Mouse (Mus musculus) heart, postnatal 25 days (tissue): ENCODE measurements around the gene Col6a5. TPM values are rescaled to one million over a fixed set of nuclear protein-coding genes. Genes with fewer than 3 reads are reported as not detected.
A peak's percentile ranks its signal among the peaks of the same experiment; 100 is the strongest.

Experiments
- DNase-seq: peaks from one replicate; pipeline ENCODE4 v3.0.0; 2022; ENCODE audit warnings: low spot score
- intact Hi-C: fragments of 180-260 bp; cut with DNase I; formaldehyde crosslinking; loops from one replicate; pipeline ENCODE4 v1.15.1; 2025
- total RNA-seq, 2 experiments: library from RNA; stranded (reverse); gene quantifications; 2 replicates each; pipeline ENCODE4 v1.2.3; 2021

Col6a5 gene
- under 1 TPM; 0.16 to 0.28 TPM for total RNA-seq

DNA sequence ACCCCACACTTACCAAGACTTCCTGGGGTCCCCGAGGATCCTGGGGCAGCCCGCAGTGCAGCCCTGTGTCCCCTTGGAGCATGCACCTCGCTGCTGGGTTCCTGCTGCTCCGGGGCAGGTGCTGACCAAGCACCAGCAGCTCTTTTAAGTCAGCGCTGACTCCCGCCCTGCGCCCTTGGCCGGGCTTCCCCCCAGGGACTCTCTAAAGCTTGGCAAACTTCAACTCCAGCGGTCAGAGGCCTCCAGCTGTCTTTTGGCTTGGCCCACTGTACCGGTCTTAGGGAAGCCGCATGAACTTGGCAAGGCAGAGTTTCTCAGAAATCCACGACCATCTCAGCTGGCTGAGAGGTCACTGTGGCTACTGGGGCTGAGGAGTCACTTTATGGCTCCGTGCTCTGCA is at the start of gene Col6a5:
Gene Col6a5, minus strand, starts transcription at position 111 of the 400 bp plus-strand sequence.
- DNase-seq = peak; percentile 40
- intact Hi-C loops = no loop called here

DNA sequence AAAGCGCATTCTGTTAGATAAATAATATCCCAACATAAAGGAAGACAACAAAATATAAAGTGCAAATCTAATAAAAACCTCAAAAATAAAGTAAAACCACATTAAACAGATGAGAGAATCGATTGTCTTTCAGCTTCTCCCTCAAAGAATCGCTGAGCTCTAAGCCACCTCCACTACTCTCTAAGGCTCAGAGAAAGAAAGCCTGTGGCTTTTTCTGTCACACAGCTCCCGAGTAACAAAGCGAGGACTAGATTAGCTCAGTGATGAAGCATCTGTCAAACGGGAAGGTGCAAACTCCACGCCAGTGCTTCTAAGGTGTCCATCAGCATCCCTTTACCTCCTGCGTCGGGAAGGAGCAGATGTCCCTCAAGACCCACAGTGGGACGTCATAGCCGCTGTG is 37.5 kb upstream of the Col6a5 start:
- intact Hi-C loops = no loop called here

DNA sequence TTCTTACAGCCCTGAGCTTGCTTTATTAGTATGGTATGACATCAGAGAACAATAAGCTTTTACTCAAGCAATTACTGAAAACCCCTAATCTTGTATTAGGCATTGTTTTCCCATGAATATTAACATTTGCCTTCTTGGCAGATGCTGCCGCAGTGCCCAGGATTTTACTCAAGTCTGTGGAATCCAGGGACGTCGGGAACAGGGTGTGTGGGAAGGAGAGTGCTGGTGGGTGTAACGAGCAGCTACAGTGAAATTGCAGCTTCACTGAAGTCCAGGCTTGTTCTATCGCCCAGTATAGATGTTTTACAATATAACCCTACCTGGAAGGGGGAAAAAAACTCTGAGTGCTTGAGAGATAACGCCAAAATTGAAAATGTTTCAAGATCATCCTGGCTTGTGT is 32.0 kb upstream of the Col6a5 start:
- DNase-seq = no peak
- intact Hi-C loops = no loop called here

More for the DNA sequence above, 37.5 kb upstream of the Col6a5 start:
- DNase-seq = no peak

DNA sequence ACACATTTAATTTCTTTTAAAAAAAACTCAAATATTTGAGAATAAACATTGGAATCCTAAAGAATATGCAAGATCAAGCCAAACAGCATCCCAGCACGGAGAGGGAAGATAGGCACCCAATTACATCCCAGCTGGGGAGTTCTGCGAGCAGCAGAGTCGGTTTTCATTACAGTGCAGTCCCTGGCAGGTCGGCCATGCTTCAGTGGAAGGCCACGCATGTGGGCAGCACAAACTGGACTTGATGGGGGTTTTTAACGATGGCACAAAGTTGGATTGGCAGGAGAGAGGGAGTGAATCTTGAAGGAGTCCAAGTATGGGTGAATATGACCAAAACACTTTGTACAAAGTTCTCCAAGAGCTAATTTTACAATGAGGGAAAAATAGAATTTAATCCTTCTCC is 29.7 kb upstream of the Col6a5 start:
- DNase-seq = no peak
- intact Hi-C loops = no loop called here

DNA sequence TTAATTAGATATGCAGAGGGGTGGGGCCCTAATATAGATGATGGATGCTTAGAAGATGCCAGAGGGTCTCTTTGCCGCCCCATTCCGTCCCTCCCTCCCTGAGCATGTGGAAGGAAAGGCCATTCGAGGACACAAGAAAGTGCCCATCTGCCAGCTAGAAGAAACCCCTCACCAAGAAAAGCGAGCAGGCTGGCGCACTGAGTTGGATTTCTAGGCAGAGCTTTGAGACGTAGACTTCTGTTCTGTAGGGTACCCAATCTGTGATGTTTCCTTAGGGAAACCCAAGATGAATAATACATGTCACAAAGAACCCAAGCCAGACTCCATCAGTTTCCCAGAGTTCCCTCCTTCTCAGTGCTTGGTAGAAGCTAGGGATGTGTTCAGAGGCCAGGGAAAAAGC is 29.0 kb upstream of the Col6a5 start:
- intact Hi-C loops = loop anchor here (5.0 kb wide), 1 partner anchor 297 kb away; no protein-coding TSS in a partner anchor
- DNase-seq = no peak

DNA sequence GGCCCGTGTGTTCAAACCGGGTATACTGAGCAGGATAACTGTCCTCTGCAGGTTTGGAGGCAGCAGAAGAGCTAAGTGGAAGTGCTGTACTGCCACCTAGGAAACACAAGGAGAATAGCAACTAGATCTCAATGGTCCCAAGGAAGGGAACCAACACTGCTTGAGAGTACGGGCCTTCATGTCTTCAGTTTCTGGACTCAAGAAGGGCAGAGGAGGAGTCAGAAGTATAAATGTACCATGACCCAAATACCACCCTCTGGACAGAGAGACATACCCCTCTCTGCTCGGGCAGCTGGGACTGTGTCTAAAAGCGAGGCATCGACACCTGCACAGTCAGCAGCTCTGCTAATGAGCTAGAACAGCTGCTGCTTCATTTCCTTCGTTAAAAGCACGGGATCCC is 27.7 kb upstream of the Col6a5 start:
- intact Hi-C loops = loop anchor here (5.0 kb wide), 1 partner anchor 296 kb away; no protein-coding TSS in a partner anchor
- DNase-seq = no peak

DNA sequence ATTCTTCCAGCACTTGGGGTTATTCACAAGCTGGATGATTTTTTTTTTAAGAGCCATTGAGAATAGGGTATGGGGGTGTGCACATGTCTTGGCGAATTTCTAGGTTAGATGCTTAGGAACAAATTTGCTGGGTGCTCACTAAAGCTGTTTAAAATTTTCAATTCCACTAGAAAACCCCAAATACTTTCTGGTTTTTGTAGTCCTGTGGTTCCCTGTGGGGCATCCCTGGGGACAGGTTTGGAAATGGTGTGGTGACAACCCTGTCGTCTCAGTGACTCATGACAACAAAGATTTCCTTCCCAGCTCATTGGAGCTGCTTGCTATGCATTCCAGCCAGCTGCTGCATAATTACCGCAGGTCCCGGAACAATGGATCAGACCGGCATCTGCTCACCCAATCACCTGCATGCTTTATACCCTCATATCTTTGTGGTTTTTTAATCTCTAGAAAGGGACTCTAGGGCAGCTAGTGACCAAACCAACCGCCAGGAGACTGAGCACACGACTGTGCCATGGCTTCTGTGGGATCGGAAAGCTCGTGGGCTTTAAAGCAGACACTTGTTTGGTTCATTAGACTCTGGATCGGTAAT is 24.6 kb upstream of the Col6a5 start:
- DNase-seq = no peak
- intact Hi-C loops = loop anchor here (5.0 kb wide), 1 partner anchor 293 kb away; no protein-coding TSS in a partner anchor

DNA sequence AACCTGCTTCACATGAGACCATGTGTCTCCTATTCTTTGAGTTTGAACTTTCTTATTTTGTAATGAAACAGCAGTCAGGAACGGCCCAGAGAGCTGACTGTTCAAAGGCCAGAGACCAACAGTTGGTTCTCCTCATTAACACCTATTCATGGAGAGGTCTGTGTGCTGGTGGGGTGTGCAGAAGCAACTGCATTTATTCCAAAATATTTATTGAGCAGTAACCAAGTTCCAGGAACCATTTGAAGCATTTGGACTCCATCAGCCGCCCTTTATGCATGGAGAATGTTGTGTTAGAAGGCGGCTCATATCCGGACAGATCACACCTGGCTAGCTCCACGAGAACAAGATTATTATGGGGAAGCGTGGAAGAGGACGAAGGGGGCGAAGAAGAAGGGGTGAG is 18.0 kb upstream of the Col6a5 start:
- intact Hi-C loops = no loop called here
- DNase-seq = no peak

DNA sequence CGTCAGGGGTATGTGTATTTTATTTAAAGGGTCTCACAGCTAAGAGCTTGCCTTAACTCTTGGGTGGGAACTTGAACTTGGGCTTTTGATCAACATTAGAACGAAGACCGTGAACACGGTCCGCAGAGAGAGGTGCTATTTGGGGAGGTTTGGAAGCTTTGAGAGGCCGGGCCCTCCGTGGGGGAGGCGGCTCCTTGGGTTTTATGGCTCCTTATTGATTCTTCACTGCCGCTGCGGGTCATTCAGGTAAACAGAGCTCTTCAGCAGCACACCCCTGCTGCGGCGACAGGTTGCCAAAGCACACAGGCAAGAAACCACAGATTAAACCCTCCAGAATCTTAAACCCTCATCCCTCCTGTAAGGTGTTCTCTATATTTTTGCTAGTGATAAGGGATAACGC is 16.4 kb upstream of the Col6a5 start:
- DNase-seq = no peak
- intact Hi-C loops = no loop called here

DNA sequence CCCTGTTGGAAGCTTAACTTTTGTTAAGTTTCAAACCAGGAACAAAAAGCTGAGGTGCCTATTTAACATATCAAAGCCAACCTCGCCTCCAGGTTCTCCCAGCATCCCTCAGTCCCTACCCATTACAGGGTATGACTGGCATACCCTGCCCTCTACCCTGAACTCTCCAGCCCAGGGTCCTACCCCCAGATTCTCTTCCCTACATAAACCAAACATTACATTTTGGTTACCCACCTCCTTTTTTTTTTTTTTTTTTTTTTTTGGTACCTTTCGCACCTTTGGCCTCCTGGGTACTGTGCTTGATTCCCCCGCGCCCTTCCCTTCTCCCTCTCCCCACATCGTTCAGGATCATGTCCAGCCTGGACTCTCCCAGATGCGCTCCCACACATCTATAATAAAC is 15.9 kb upstream of the Col6a5 start:
- intact Hi-C loops = no loop called here
- no peak for DNase-seq

DNA sequence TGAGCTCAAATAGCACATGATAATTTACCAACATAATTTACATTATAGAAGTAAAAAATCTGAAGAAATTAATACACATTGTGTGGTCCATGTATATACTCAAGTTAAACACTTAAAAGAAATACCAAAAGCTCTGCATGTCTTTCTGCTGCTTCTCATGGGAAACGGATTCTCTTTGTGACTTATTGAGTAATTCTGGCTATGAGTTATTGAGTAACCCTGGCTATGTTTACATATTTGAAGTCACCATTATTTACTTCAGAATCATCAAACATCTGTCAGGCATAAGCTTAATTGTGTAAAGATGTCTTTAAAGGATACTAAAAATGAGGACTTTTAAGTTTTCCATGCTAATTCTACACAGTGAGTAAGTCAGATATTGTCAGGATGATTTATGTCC is 13.3 kb upstream of the Col6a5 start:
- DNase-seq = no peak
- intact Hi-C loops = no loop called here

DNA sequence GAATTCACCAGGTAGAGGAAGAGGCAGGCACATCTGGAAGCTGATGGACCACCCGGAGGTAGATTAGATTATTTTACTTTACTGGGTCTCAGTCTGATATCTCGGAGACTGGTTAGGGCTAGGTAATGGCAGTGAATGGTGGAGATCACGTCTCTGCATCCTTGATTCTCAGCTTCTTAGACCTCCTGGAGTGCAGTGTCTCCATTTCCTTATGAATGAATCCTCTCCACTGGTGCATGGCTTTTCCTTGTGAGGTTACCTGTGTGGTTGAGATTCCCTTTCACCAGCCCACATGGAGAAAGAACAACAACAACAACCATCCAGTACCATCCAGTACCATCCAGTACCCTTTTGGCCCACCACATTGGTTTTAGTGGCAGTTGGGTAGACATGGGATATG is 11.6 kb upstream of the Col6a5 start:
- intact Hi-C loops = no loop called here
- no peak for DNase-seq

DNA sequence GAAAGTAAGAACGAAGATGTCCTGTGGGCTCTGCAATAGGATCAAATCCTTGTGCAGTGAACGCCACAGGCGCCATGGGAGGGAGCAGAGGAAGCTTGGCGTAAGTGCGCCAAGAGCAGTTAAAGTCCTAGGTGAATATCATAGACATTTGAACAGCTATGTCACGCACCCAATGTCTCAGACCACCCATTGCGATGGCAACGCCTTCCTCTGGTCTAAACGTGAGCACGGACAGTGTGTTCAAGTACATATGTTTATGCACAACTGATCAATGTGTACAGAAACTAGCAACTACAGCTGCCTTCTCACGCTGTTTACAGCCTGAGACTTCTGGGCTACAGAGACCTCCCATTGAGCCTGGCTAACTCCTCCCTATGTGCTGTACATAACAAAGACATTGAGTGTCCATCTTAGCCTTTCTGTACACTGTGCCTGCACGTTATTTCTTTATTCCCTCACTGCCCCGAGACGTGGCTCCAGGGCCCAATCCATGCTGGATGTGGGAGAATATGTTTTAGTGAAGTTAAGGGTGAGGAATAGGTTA is 11.0 kb upstream of the Col6a5 start:
- intact Hi-C loops = no loop called here
- DNase-seq = no peak

DNA sequence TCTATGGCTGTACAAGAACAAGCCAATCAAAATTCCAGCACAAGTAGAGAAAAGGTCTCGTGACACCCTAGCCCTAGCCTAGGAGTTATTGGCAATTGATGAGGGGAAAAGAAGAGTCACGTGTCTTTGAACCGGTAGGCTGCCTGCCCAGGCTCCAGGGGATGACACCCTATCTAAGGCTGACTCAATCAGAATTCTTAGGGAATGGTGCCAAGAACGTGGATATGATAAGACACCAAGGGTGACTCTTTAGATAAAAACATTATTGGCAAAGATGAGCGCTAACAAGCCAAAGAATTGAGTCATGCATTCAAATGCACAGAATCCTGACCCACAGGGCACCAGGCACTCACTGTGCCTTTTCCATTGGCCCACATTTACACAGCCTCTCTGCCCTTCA is 10.5 kb upstream of the Col6a5 start:
- no peak for DNase-seq
- intact Hi-C loops = no loop called here

DNA sequence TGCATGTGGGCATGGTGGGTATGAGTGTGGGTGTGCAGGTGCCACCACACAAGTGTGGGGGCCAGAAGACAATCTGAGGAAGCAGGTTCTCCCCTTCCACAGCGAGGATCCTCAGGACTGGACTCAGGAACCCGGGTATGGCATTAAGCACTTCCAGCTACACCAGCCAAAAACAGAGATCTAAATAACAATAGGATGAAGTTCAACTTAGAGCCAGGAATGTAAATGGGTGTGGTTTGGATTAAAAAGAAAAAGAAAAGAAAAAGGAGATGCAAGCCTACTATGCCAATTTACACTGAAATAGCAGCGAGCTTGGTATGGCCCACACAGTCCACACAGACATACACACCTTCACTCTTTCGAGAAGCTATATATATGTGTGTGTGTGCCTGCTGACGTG is 7.5 kb upstream of the Col6a5 start:
- no peak for DNase-seq
- intact Hi-C loops = no loop called here

DNA sequence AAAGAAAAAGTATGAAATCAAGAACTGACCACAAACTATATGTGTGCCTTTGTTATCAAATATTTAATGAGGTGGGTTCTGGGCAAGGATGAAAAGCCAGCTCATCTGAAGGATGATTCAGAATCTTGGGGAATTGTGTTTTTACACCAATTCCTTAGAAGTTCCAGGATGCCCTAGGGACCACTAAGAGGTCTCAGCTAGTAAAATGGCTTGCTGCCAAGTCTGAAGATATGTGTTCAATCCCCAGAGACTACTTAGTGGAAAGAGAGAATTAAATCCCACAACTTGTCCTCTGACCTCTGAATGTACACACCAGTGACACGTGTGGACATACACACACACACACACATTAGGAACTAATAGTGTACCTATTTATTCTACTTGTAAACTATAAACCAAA is 1.3 kb downstream of the Col6a5 start:
- intact Hi-C loops = no loop called here
- no peak for DNase-seq

DNA sequence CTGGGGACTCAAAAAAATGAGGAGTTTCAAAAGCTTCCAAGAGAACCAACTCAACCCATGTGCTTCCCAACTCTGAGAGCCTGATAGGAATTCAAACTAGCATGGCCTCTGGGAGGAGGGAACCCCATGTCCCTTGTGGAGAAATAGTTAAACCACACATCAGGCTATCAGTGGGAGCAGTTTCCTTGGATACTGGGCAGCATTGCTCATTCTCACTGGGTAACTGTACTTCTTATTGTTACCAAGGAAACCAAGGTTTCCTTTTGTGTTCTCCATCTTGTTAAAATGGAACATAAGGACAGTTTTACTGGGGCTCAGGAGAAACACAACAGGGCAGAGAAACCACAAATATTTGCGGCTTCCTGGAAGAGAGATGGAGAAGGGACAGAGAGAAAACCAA is 10.7 kb downstream of the Col6a5 start:
- intact Hi-C loops = no loop called here
- no peak for DNase-seq

DNA sequence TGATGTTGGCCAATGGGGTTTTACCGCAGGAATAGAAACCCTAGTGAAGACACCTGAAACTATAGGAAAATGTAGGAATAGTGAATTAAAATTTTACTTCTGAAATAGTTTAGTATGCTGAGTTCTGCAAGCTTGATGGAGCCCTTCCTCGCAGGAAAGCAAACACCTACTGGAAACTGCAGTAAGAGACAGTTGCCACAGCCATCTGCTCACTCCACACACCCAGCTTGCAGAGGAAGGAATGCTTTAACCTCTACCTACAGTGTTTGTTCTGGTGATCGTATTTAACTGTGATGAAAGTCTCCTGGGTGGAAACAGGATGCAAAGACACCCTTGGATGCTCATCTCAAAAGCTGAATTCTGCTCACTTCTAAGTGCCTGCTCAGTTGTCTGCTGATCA is 12.9 kb downstream of the Col6a5 start:
- DNase-seq = no peak
- intact Hi-C loops = no loop called here

DNA sequence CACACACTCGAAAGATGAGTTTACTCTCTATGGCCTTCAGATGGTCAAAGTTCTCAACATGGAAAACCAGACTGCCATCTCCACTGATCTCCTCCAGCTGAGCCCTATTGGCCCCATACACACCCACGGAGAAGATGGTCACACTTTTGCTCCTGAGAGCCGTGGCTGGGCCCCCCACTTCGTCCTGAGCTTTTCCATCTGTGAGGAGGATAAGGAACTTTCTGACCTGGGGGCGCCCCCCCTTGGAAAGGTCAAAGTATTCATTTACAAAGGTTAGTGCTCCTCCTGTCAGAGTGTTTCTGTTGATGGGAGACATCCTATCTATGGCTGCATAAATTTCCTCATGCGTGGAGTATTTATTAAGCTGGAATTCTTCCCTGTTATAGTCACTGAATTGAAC is 26.6 kb downstream of the Col6a5 start:
- intact Hi-C loops = no loop called here
- no peak for DNase-seq

DNA sequence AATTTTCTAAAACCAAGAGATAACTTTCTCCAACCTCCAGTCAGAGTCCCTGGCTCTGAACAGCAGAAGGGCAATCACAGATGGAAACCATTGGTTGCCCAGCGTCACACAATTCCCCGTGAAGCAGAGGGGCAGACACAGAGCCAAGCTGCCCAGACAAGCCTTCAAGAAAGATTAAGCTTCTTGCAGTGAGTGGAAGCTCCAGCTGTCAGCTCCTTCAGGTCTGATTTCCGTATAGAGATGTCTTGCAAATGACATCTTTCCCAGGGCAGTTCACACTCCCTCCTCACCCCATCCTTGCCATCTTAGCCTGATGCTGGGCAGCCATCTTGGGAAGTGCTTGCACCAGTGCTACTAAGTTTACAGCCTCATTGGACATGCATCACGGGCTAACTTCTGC is 31.2 kb downstream of the Col6a5 start:
- intact Hi-C loops = no loop called here

DNA sequence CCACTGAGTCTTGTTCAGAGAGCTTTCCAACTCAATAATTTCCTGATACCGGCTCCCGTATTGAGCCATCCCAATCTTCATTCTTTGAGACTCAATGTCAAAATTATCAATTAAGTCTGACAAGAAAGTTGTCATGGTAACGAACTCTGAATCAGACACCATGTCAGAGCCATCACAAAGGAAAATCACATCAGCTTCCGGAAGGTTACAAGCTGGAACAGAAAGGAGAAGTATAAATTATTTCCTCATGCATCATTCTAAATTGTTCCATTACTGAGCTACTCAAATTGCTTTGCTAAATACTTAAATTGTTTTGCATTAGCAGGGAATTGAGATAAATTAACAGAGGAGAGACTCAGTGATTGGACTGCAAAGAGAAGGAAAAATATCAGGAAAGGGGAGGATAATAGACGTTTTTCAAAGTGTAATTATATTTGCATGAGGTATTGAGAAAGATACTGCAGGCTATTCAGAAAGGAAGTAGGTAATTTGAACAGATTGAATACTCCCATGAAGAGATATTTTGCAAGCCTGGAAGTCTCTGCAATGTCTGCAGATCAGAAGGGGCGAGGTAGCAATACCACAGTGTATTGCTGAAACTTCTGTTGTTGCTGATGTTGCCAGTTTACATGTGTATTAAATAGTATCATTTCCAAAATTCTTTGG is 31.9 kb downstream of the Col6a5 start:
- DNase-seq = no peak
- intact Hi-C loops = no loop called here

More for the DNA sequence above, 31.2 kb downstream of the Col6a5 start:
- no peak for DNase-seq

DNA sequence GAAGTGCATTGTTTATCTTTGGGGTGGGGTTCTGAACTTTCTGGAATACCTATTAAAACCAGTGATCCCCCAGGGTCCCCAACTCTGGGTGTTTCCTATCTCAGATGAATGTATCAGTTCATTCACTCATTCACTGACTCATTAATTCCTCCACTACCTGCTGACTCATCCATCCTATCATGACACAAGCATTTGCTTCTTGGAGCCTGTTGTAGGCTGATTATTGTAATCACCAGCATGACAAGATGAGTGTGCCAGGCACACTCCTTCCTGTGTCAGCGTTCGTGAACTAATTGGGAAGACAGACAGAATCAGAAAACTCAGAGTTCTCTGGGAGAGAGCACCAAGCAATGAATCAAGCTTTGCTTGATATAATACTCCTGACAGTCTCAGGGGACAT is 36.8 kb downstream of the Col6a5 start:
- intact Hi-C loops = no loop called here
- no peak for DNase-seq
